Mouse (Mus musculus) kidney, postnatal 0 days (tissue): ENCODE measurements at regions not wholly inside any gene's neighbourhood (a gene's known extent, or its start where the extent isn't known, plus 50 kb on each side); places are given as distances from the start of the nearest gene placed in this dataset.

Experiments
- ATAC-seq: fragments of 200-750 bp; cut with Nextera tagmentation; replicated peaks from 2 replicates; pipeline ENCODE4 v1.8.0; 2017; ENCODE audit warnings: low read depth, moderate number of reproducible peaks, moderate TSS enrichment, moderate library complexity; ENCODE audit not compliant: low FRiP score
- DNase-seq: peaks from one replicate; pipeline ENCODE4 v3.0.0-alpha.2; 2016; ENCODE audit warnings: low spot score
- H3K27ac ChIP-seq: fragments of 300-500 bp; sonication (generic); 2 replicates; pipeline ENCODE4 v1.5.1; 2014; ENCODE audit warnings: mild to moderate bottlenecking
- H3K27me3 ChIP-seq: fragments of 300-500 bp; sonication (generic); 2 replicates; pipeline ENCODE4 v1.6.1; 2014; ENCODE audit warnings: low read length, mixed read lengths; ENCODE audit not compliant: insufficient read depth
- H3K36me3 ChIP-seq: fragments of 300-500 bp; sonication (generic); 2 replicates; pipeline ENCODE4 v1.6.1; 2014; ENCODE audit warnings: low read length, mixed read lengths; ENCODE audit not compliant: insufficient read depth
- H3K4me1 ChIP-seq: fragments of 300-500 bp; sonication (generic); replicated peaks from 2 replicates; pipeline ENCODE4 v1.6.1; 2014; ENCODE audit warnings: antibody characterized with exemption, low read length, mixed read lengths; ENCODE audit not compliant: insufficient read depth
- H3K4me2 ChIP-seq: fragments of 300-500 bp; sonication (generic); 2 replicates; pipeline ENCODE4 v1.6.1; 2014; ENCODE audit warnings: mild to moderate bottlenecking, low read length, moderate library complexity, mixed read lengths
- H3K4me3 ChIP-seq: fragments of 300-500 bp; sonication (generic); replicated peaks from 2 replicates; pipeline ENCODE4 v1.5.1; 2014; ENCODE audit warnings: low read depth, low read length
- H3K9ac ChIP-seq: fragments of 300-500 bp; sonication (generic); 2 replicates; pipeline ENCODE4 v1.6.1; 2014; ENCODE audit warnings: low read depth, low read length
- H3K9me3 ChIP-seq: fragments of 300-500 bp; sonication (generic); replicated peaks from 2 replicates; pipeline ENCODE4 v1.6.1; 2016; ENCODE audit warnings: low read length, inconsistent platforms, mixed read lengths
- CTCF ChIP-seq: IDR thresholded peaks from 2 replicates; pipeline ENCODE4 v1.5.1; 2016; ENCODE audit warnings: antibody characterized with exemption, low read depth, mild to moderate bottlenecking, moderate library complexity
- WGBS: fragments of 180-500 bp; shearing (Covaris S2); extraction: QIAGEN DNeasy Blood & Tissue Kit; methylation state at CpG from one replicate; pipeline ENCODE4 v1.1.7; 2014; 5-methylcytosine and 5-hydroxymethylcytosine counted together

DNA sequence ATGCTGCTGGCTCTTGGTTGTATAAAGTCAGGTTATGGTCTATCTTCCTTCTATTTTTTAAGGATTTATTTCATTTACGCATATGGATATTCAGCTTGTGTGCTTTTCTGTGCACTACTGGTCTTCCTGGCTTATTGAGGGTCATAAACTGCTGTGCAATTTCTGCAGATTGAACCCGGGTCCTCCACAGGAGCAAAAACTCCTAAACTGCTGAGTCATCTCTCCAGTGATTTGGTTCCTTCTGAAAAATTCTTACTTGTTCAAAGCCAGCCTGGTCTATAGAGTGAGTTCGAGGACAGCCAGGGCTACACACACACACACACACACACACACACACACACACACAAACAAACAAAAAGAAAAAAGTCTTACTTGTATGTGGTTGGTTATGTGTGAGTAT lies 95.5 kb upstream of the Eomes start:
- no peak overlapping the region for H3K4me2 ChIP-seq
- no peaks in the 10 kb centered on the region for H3K36me3 ChIP-seq
- no peaks in the 10 kb centered on the region for H3K27me3 ChIP-seq
- TF ChIP-seq CTCF, result no peak
- no peak for DNase-seq
- no peak for ATAC-seq
- no peak overlapping the region for H3K9ac ChIP-seq
- no peak overlapping the region for H3K27ac ChIP-seq
- WGBS, result 83% methylated on average over 3 of the region's 3 CpGs
- no peaks in the 10 kb centered on the region for H3K4me1 ChIP-seq
- no peak overlapping the region for H3K4me3 ChIP-seq
- H3K9me3 ChIP-seq, result no peaks in the 10 kb centered on the region

GRCm38 (mm10) chr9:118384610-118385009 lies 93.4 kb upstream of the Eomes start:
- no peak for DNase-seq
- H3K4me2 ChIP-seq, result no peak overlapping the region
- no peaks in the 10 kb centered on the region for H3K9me3 ChIP-seq
- ATAC-seq, result no peak
- H3K4me3 ChIP-seq, result no peak overlapping the region
- WGBS, result 44% methylated on average over 2 of the region's 2 CpGs
- H3K4me1 ChIP-seq, result no peaks in the 10 kb centered on the region
- H3K27me3 ChIP-seq, result peaks cover 10% of the 10 kb centered on the region; the same call in 1 of the 2 replicates
- no peak for TF ChIP-seq CTCF
- H3K36me3 ChIP-seq, result no peaks in the 10 kb centered on the region
- H3K27ac ChIP-seq, result no peak overlapping the region
- H3K9ac ChIP-seq, result no peak overlapping the region

GRCm38 (mm10) chr9:118387631-118388030 lies 90.4 kb upstream of the Eomes start:
- H3K4me3 ChIP-seq, result no peak overlapping the region
- no peak for TF ChIP-seq CTCF
- H3K9me3 ChIP-seq, result no peaks in the 10 kb centered on the region
- no peak overlapping the region for H3K9ac ChIP-seq
- no peaks in the 10 kb centered on the region for H3K4me1 ChIP-seq
- DNase-seq, result no peak
- ATAC-seq, result no peak
- no peak overlapping the region for H3K27ac ChIP-seq
- no peaks in the 10 kb centered on the region for H3K36me3 ChIP-seq
- no peak overlapping the region for H3K4me2 ChIP-seq
- H3K27me3 ChIP-seq, result peaks cover 10% of the 10 kb centered on the region; the same call in 1 of the 2 replicates
- WGBS, result 23% methylated on average over 8 of the region's 8 CpGs

GRCm38 (mm10) chr9:118389481-118390334 lies 88.3 kb upstream of the Eomes start:
- DNase-seq (peak; percentile 71), ATAC-seq (no peak)
- Histone ChIP-seq H3K36me3 (no peaks in the 10 kb centered on the region), H3K9ac (no peak overlapping the region), H3K9me3 (no peaks in the 10 kb centered on the region), H3K27ac (no peak overlapping the region), H3K4me2 (peak overlapping the region; percentile 55), H3K4me3 (peak overlapping the region; percentile 26; the same call in 1 of the 2 replicates), H3K4me1 (no peaks in the 10 kb centered on the region), H3K27me3 (peaks cover 10% of the 10 kb centered on the region; the same call in 1 of the 2 replicates)
- WGBS, result 9% methylated on average over 27 of the region's 27 CpGs
- no peak for TF ChIP-seq CTCF

GRCm38 (mm10) chr9:118390679-118391078 lies 87.3 kb upstream of the Eomes start:
- DNase-seq (no peak), ATAC-seq (no peak)
- Histone ChIP-seq H3K4me1 (no peaks in the 10 kb centered on the region), H3K27me3 (peaks cover 10% of the 10 kb centered on the region; the same call in 1 of the 2 replicates), H3K27ac (no peak overlapping the region), H3K9ac (no peak overlapping the region), H3K4me2 (no peak overlapping the region), H3K4me3 (no peak overlapping the region), H3K9me3 (no peaks in the 10 kb centered on the region), H3K36me3 (no peaks in the 10 kb centered on the region)
- TF ChIP-seq CTCF, result no peak
- 62% methylated on average over 3 of the region's 3 CpGs for WGBS

GRCm38 (mm10) chr9:118391715-118392114 lies 86.3 kb upstream of the Eomes start:
- ATAC-seq (no peak), DNase-seq (no peak)
- 57% methylated on average over 7 of the region's 7 CpGs for WGBS
- H3K36me3 ChIP-seq, result no peaks in the 10 kb centered on the region
- TF ChIP-seq CTCF, result no peak
- H3K9ac ChIP-seq, result no peak overlapping the region
- peaks cover 10% of the 10 kb centered on the region; the same call in 1 of the 2 replicates for H3K27me3 ChIP-seq
- H3K4me2 ChIP-seq, result no peak overlapping the region
- H3K4me3 ChIP-seq, result no peak overlapping the region
- no peaks in the 10 kb centered on the region for H3K4me1 ChIP-seq
- no peak overlapping the region for H3K27ac ChIP-seq
- H3K9me3 ChIP-seq, result no peaks in the 10 kb centered on the region
